Mouse (Mus musculus): ENCODE results near the gene Maml2. TPM values are rescaled to one million over a fixed set of nuclear protein-coding genes. Genes with fewer than 3 reads are reported as not detected.

Gene Maml2
- polyA plus RNA-seq, 1 experiment from 2014 or later: 12.1 TPM

- DNase-seq: no peak
- H3K4me2 ChIP-seq (ENCODE audit: low read length): no peak overlapping the region
Measured at GRCm38 (mm10) chr9:13624780-13625179, 327.0 kb downstream of the Maml2 start.

DNA sequence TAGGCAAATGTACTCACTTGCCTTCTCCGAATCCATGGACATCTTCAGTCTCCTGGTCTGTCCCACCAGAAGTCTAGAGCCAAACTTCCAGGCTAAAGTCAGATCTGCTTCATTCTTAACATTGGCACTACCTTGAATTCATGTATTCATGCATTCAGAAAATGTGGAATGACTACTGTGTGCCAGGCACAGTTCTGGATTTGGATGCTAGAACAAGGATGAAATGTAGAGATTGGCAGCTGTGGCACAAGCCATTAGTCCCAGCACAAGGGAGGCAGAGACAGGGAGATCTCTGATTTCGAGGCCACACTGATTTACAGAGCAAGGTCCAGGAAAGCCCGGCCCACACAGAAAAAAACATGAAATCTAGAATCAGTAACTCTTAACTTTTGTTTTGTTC is 327.5 kb downstream of the Maml2 start:
- no peak for ATAC-seq (ENCODE audit: low FRiP score, low TSS enrichment)
- WGBS: 95% methylated on average over 3 of the region's 3 CpGs
- no peaks in the 10 kb centered on the region for H3K27me3 ChIP-seq (ENCODE audit: control insufficient read depth, insufficient read depth, low read length)

More at GRCm38 (mm10) chr9:13624780-13625179, 327.0 kb downstream of the Maml2 start:
- H3K4me1 ChIP-seq (ENCODE audit: control insufficient read depth, insufficient read depth, low read length): peaks cover 8% of the 10 kb centered on the region; the same call in 1 of the 2 replicates
- no peak overlapping the region for H3K27ac ChIP-seq (replicated peaks; ENCODE audit: low read depth, low read length)
- no peaks in the 10 kb centered on the region for H3K36me3 ChIP-seq (ENCODE audit: control insufficient read depth, insufficient read depth, low read length)
- no peak overlapping the region for H3K4me3 ChIP-seq (replicated peaks; ENCODE audit: low read depth, low read length)
- no peak overlapping the region for H3K9ac ChIP-seq (replicated peaks; ENCODE audit: low read length)
- H3K27me3 ChIP-seq (ENCODE audit: control insufficient read depth, insufficient read depth, low read length): no peaks in the 10 kb centered on the region
- 95% methylated on average over 1 of the region's 1 CpGs for WGBS
- ATAC-seq (ENCODE audit: low FRiP score, low TSS enrichment): no peak
- H3K9me3 ChIP-seq (ENCODE audit: control insufficient read depth, low read length): no peaks in the 10 kb centered on the region

DNA sequence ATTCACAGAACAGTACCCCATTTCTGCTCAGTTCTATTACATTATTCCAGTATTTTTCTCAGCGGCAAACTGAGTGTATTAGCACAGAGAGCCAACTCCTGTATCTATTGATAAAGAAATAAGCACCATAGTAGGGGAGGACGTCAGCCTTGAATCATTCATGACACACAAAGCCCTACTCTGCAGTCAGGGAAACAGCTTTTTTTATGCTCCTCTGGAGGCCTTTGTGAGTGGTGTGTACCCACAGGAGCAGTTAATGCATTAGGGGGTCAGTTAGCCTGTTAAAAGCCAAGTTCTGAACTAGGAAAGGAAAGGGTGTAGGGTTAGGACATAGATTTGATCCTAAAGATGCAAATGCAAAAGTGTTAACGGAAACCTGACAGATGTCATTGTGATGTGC is 328.7 kb downstream of the Maml2 start:
- Histone ChIP-seq H3K27ac (replicated peaks; ENCODE audit: low read depth, low read length) (peak overlapping the region; percentile 5; the same call in 1 of the 2 replicates), H3K4me1 (ENCODE audit: control insufficient read depth, insufficient read depth, low read length) (peaks cover 8% of the 10 kb centered on the region; the same call in 1 of the 2 replicates), H3K9me3 (ENCODE audit: control insufficient read depth, low read length) (no peaks in the 10 kb centered on the region), H3K27me3 (ENCODE audit: control insufficient read depth, insufficient read depth, low read length) (no peaks in the 10 kb centered on the region), H3K4me3 (replicated peaks; ENCODE audit: low read depth, low read length) (no peak overlapping the region), H3K9ac (replicated peaks; ENCODE audit: low read length) (no peak overlapping the region), H3K4me2 (ENCODE audit: low read length) (no peak overlapping the region), H3K36me3 (ENCODE audit: control insufficient read depth, insufficient read depth, low read length) (no peaks in the 10 kb centered on the region)
- DNase-seq: no peak
- no peak for ATAC-seq (ENCODE audit: low FRiP score, low TSS enrichment)
- WGBS: 30% methylated on average over 3 of the region's 3 CpGs

More for the DNA sequence above, 327.5 kb downstream of the Maml2 start:
- no peak overlapping the region for H3K27ac ChIP-seq (replicated peaks; ENCODE audit: low read depth, low read length)
- no peaks in the 10 kb centered on the region for H3K36me3 ChIP-seq (ENCODE audit: control insufficient read depth, insufficient read depth, low read length)
- no peak overlapping the region for H3K9ac ChIP-seq (replicated peaks; ENCODE audit: low read length)
- no peak for DNase-seq
- no peak overlapping the region for H3K4me2 ChIP-seq (ENCODE audit: low read length)
- no peaks in the 10 kb centered on the region for H3K9me3 ChIP-seq (ENCODE audit: control insufficient read depth, low read length)
- peaks cover 8% of the 10 kb centered on the region; the same call in 1 of the 2 replicates for H3K4me1 ChIP-seq (ENCODE audit: control insufficient read depth, insufficient read depth, low read length)
- H3K4me3 ChIP-seq (replicated peaks; ENCODE audit: low read depth, low read length): no peak overlapping the region

- Histone ChIP-seq H3K36me3 (ENCODE audit: control insufficient read depth, insufficient read depth, low read length) (no peaks in the 10 kb centered on the region), H3K9me3 (ENCODE audit: control insufficient read depth, low read length) (no peaks in the 10 kb centered on the region), H3K9ac (replicated peaks; ENCODE audit: low read length) (no peak overlapping the region), H3K4me3 (replicated peaks; ENCODE audit: low read depth, low read length) (no peak overlapping the region), H3K4me2 (ENCODE audit: low read length) (no peak overlapping the region), H3K4me1 (ENCODE audit: control insufficient read depth, insufficient read depth, low read length) (no peaks in the 10 kb centered on the region; the same call in 1 of the 2 replicates), H3K27me3 (ENCODE audit: control insufficient read depth, insufficient read depth, low read length) (no peaks in the 10 kb centered on the region), H3K27ac (replicated peaks; ENCODE audit: low read depth, low read length) (no peak overlapping the region)
- no peak for ATAC-seq (ENCODE audit: low FRiP score, low TSS enrichment)
- WGBS: 86% methylated on average over 1 of the region's 1 CpGs
- DNase-seq: no peak
Measured at GRCm38 (mm10) chr9:13633371-13633770, 335.6 kb downstream of the Maml2 start.

- no peaks in the 10 kb centered on the region for H3K9me3 ChIP-seq (ENCODE audit: control insufficient read depth, low read length)
- ATAC-seq (ENCODE audit: low FRiP score, low TSS enrichment) (no peak), DNase-seq (no peak)
- H3K27ac ChIP-seq (replicated peaks; ENCODE audit: low read depth, low read length): no peak overlapping the region
- no peak overlapping the region for H3K4me3 ChIP-seq (replicated peaks; ENCODE audit: low read depth, low read length)
- no peak overlapping the region for H3K9ac ChIP-seq (replicated peaks; ENCODE audit: low read length)
- WGBS: 76% methylated on average over 3 of the region's 3 CpGs
- H3K4me1 ChIP-seq (ENCODE audit: control insufficient read depth, insufficient read depth, low read length): no peaks in the 10 kb centered on the region
- no peak overlapping the region for H3K4me2 ChIP-seq (ENCODE audit: low read length)
- H3K36me3 ChIP-seq (ENCODE audit: control insufficient read depth, insufficient read depth, low read length): no peaks in the 10 kb centered on the region
- no peaks in the 10 kb centered on the region for H3K27me3 ChIP-seq (ENCODE audit: control insufficient read depth, insufficient read depth, low read length)
Measured at GRCm38 (mm10) chr9:13639655-13640054, 341.9 kb downstream of the Maml2 start.

DNA sequence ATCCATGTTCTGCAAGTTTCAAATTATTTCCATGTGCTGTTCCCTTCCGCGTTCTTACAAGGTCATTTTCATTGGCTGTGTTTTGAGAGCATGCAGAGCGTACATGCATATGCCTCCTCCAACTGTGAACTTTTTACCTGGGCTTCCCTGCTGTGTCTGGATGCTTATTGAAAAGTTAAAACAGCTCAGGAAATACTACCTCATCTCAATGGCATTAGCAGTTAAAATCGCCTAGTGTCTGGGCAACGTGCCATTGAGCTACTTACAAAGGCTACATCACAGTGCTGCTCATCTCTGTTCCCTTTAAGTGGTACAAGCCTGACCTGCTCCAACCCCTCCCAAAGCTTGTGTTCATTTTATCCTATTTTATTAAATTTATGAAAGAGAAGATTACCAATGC is 347.4 kb downstream of the Maml2 start:
- WGBS: 74% methylated on average over 5 of the region's 5 CpGs
- no peaks in the 10 kb centered on the region for H3K36me3 ChIP-seq (ENCODE audit: control insufficient read depth, insufficient read depth, low read length)
- H3K27me3 ChIP-seq (ENCODE audit: control insufficient read depth, insufficient read depth, low read length): no peaks in the 10 kb centered on the region
- no peak for ATAC-seq (ENCODE audit: low FRiP score, low TSS enrichment)
- peak; percentile 40 for DNase-seq
- H3K4me2 ChIP-seq (ENCODE audit: low read length): no peak overlapping the region
- no peak overlapping the region for H3K9ac ChIP-seq (replicated peaks; ENCODE audit: low read length)
- no peaks in the 10 kb centered on the region for H3K9me3 ChIP-seq (ENCODE audit: control insufficient read depth, low read length)
- no peak overlapping the region for H3K27ac ChIP-seq (replicated peaks; ENCODE audit: low read depth, low read length)
- H3K4me1 ChIP-seq (ENCODE audit: control insufficient read depth, insufficient read depth, low read length): no peaks in the 10 kb centered on the region
- no peak overlapping the region for H3K4me3 ChIP-seq (replicated peaks; ENCODE audit: low read depth, low read length)

GRCm38 (mm10) chr9:13651065-13651464 is 353.3 kb downstream of the Maml2 start:
- no peaks in the 10 kb centered on the region for H3K9me3 ChIP-seq (ENCODE audit: control insufficient read depth, low read length)
- H3K27me3 ChIP-seq (ENCODE audit: control insufficient read depth, insufficient read depth, low read length): no peaks in the 10 kb centered on the region
- ATAC-seq (ENCODE audit: low FRiP score, low TSS enrichment) (no peak), DNase-seq (no peak)
- whole genome bisulfite sequencing: 48% methylated on average over 2 of the region's 2 CpGs
- H3K27ac ChIP-seq (replicated peaks; ENCODE audit: low read depth, low read length): no peak overlapping the region
- no peak overlapping the region for H3K9ac ChIP-seq (replicated peaks; ENCODE audit: low read length)
- no peaks in the 10 kb centered on the region for H3K36me3 ChIP-seq (ENCODE audit: control insufficient read depth, insufficient read depth, low read length)
- no peak overlapping the region for H3K4me3 ChIP-seq (replicated peaks; ENCODE audit: low read depth, low read length)
- H3K4me2 ChIP-seq (ENCODE audit: low read length): no peak overlapping the region
- peaks cover 11% of the 10 kb centered on the region for H3K4me1 ChIP-seq (ENCODE audit: control insufficient read depth, insufficient read depth, low read length)

DNA sequence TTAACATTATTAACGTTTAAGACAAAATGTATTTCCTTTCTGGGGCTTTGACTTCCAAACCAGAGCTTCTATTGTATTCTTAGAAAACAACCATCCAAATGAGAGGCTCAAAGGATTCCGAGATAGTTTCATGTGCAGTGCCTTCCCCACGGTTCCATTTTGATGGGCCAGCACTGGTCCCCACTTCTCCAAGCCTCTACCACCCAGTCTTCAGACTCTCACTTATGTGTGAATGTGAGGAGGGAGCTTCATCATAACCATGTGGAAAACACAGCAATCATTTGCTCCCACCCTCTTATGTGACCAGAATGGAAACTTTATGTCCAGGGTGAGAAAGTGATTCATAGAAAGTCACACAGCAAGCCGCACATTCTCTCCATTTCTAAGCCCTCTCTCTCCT is 354.1 kb downstream of the Maml2 start:
- WGBS: 31% methylated on average over 4 of the region's 4 CpGs
- DNase-seq (no peak), ATAC-seq (ENCODE audit: low FRiP score, low TSS enrichment) (no peak)
- no peaks in the 10 kb centered on the region for H3K9me3 ChIP-seq (ENCODE audit: control insufficient read depth, low read length)
- H3K4me2 ChIP-seq (ENCODE audit: low read length): no peak overlapping the region; the same call in 1 of the 2 replicates
- H3K27me3 ChIP-seq (ENCODE audit: control insufficient read depth, insufficient read depth, low read length): no peaks in the 10 kb centered on the region
- no peak overlapping the region for H3K9ac ChIP-seq (replicated peaks; ENCODE audit: low read length)
- peak overlapping the region; percentile 58 for H3K27ac ChIP-seq (replicated peaks; ENCODE audit: low read depth, low read length)
- no peak overlapping the region for H3K4me3 ChIP-seq (replicated peaks; ENCODE audit: low read depth, low read length)
- peaks cover 11% of the 10 kb centered on the region for H3K4me1 ChIP-seq (ENCODE audit: control insufficient read depth, insufficient read depth, low read length)
- no peaks in the 10 kb centered on the region for H3K36me3 ChIP-seq (ENCODE audit: control insufficient read depth, insufficient read depth, low read length)

DNA sequence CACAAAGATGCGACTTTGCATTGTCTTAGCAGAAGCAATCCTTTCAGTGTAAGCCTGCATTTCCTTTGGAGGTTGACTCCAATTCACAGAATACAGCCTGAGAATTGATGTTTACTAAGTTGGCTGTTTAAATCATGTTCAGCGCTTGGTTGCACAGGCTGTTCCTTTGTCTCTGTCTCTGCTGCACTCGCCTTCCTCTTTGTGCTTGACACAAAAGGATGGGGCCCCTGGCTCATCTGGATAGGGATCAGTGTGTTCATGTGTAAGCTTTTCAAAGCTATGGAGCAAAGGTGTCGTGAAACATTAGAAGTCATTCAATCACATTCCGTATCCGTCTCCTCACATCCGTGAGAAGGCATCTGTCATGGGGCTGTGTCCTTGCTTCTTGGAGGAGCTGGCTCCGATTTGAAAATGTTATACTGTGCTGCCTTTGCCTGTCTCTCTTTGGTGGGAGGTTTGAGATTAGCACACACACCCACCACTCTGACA is 354.7 kb downstream of the Maml2 start:
- WGBS: 6% methylated on average over 8 of the region's 8 CpGs
- DNase-seq (peak; percentile 56), ATAC-seq (ENCODE audit: low FRiP score, low TSS enrichment) (peak; percentile 48; the same call in 1 of the 2 replicates)
- Histone ChIP-seq H3K4me2 (ENCODE audit: low read length) (peak overlapping the region; percentile 19), H3K9ac (replicated peaks; ENCODE audit: low read length) (peak overlapping the region; percentile 10), H3K9me3 (ENCODE audit: control insufficient read depth, low read length) (no peaks in the 10 kb centered on the region), H3K27ac (replicated peaks; ENCODE audit: low read depth, low read length) (peak overlapping the region; percentile 58), H3K36me3 (ENCODE audit: control insufficient read depth, insufficient read depth, low read length) (no peaks in the 10 kb centered on the region), H3K27me3 (ENCODE audit: control insufficient read depth, insufficient read depth, low read length) (no peaks in the 10 kb centered on the region), H3K4me1 (ENCODE audit: control insufficient read depth, insufficient read depth, low read length) (peaks cover 11% of the 10 kb centered on the region), H3K4me3 (replicated peaks; ENCODE audit: low read depth, low read length) (no peak overlapping the region)

All from midbrain, embryonic 14.5 days (tissue).